Mouse (Mus musculus) left cerebral cortex, postnatal 10 days (tissue): ENCODE measurements around the gene Sufu. TPM values are rescaled to one million over a fixed set of nuclear protein-coding genes. Genes with fewer than 3 reads are reported as not detected.
A peak's percentile ranks its signal among the peaks of the same experiment; 100 is the strongest.

Experiments
- DNase-seq, 2 experiments: peaks; one replicate each; pipeline ENCODE4 v3.0.0; 2021 to 2022; ENCODE audit warnings: low spot score in 2 of 2, mixed read lengths in 1 of 2; ENCODE audit errors: extremely low spot score in 1 of 2
- intact Hi-C: fragments of 180-260 bp; cut with DNase I; formaldehyde crosslinking; loops from one replicate; pipeline ENCODE4 v1.15.1; 2025
- total RNA-seq, 2 experiments: library from RNA; stranded (reverse); gene quantifications; 2 replicates each; pipeline ENCODE4 v1.2.3; 2021

Sufu gene
- total RNA-seq, 2 experiments from 2014 or later: 16.7 to 18.8 TPM

DNA sequence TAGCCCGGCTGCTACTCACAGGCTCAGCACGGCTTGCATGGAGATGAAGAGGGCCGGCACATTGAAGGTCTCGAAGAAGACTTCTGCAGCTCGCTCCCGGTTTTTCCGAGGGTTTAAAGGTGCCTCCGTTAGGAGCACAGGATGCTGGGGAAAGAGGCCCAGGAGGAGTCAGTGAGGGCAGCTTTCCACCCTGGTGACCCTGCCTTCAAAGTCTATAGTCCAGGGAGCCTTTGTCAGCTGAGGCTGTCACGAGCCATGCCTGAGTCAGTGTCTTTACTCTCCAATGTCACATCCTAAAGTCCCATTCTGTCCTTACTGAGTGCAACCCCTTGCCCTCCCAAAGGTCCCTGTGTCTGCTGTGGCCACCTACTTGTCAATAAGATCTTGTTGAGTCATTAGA, 14.4 kb upstream of the Sufu start:
- DNase-seq: no peak
- intact Hi-C loops: no loop called here

DNA sequence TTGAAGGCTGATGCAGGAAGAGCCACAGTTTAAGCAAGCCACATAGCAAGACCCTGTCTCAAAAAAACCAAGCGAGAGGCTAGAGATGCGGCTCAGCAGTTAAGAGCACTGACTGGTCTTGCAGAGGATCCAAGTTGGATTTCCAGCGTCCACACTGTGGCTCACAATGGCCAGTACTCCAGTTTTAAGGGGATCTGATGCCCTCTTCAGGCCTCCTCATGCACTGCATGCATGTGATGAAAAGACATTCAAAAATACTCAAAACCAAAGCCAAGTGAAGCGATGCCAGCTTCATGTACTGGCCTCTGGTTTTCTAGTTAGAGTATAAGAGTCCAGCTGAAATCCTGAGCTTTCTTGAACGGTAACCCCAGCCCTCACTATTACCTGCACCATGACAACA, 6.8 kb upstream of the Sufu start:
- intact Hi-C loops: loop anchor here (5.0 kb wide), 1 partner anchor 43 kb away; no protein-coding TSS in a partner anchor
- no peak for DNase-seq

DNA sequence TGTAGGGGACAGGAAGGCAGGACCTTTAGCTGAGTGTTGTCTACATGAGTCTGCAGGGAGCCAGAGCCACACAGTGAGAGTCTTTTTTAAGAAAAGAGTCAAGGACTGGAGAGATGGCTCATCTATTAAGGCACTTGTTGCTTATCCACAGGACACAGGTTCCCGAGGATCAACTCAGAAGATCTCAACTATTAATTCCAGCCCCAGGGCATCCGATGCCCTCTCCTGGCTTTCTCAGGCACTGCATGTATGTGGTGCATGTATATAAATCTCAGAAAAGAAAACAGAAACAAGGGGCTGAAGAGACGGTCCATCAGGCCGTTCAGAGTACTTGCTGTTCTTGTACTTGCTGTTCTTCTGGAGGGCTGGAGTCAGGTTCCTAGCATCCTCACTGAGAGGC, 4.7 kb upstream of the Sufu start:
- intact Hi-C loops: loop anchor here (5.0 kb wide), 1 partner anchor 45 kb away; no protein-coding TSS in a partner anchor
- no peak for DNase-seq

- DNase-seq: no peak
Measured at GRCm38 (mm10) chr19:46394712-46395108, 2.0 kb upstream of the Sufu start.

GRCm38 (mm10) chr19:46395109-46396009, 1.3 kb upstream of the Sufu start, which contains the start of gene Actr1a:
Actr1a (minus strand) TSS chr19:46395748.
- DNase-seq: peak; percentile 97 to 99
- intact Hi-C loops: loop anchor here (2.0 kb wide), 2 partner anchors 49 to 105 kb away; partner anchors contain the start of gene Trim8

More at GRCm38 (mm10) chr19:46394712-46395108, 2.0 kb upstream of the Sufu start:
- intact Hi-C loops: loop anchor here (5.0 kb wide), 1 partner anchor 47 kb away; no protein-coding TSS in a partner anchor

GRCm38 (mm10) chr19:46396109-46396508, 587 bp upstream of the Sufu start:
- intact Hi-C loops: loop anchor here (2.0 kb wide), 2 partner anchors 49 to 105 kb away; partner anchors contain the start of gene Trim8
- DNase-seq: no peak

DNA sequence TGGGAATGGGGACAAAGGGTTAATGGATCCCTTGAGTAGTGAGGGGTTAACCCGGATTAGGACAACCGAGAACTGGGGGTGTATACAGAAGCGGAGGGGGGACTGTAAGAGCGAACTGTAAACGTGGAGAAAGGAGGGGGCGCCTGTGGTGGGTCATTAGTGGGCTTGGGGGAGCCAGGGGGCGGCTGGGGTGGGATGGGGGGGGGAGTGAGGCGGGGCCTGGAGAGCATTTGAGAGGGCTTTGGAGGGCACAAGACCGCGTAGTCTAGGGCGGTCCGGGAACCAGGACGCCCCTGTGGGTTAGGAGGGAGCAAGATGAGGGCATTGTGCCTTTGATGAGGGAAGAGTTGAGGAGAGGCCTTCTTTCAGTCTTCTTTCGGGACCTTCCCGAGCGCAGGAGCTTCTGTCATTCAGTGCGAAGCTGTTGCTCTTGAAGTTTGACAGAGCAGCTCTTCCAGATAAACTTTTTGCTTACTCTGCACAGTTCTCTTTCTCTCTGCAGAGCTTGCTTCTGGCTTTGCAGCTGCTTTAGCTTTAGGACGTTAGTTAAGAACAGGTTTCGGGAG, 823 bp downstream of the Sufu start:
- intact Hi-C loops: loop anchor here (2.0 kb wide), 2 partner anchors 47 to 103 kb away; partner anchors contain the start of gene Trim8
- peak in 1 of 2 experiments; percentile 35 for DNase-seq

DNA sequence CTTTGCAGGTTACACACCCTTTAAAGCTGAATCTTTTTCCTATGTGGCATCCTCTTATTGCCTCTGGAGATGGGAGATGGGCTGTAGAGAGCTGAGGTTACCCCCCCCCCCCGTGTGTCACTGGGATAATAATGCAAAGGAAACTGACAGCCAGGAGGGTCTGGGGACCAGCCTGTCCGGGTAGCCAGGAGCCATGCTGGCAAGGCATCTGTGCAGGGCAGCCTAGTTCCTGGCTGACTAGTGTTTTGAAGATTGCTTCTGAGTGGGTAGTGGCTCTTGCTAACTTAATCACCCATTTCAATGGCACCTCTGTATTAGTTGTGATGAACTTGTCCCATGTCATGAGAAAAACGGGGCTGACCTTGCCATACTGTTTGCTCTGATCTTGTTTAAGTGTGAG, 1.7 kb downstream of the Sufu start:
- intact Hi-C loops: no loop called here
- no peak for DNase-seq

GRCm38 (mm10) chr19:46399372-46399771, 2.7 kb downstream of the Sufu start:
- no peak for DNase-seq
- intact Hi-C loops: no loop called here

- intact Hi-C loops: no loop called here
Measured at GRCm38 (mm10) chr19:46399886-46400285, 3.2 kb downstream of the Sufu start.

DNA sequence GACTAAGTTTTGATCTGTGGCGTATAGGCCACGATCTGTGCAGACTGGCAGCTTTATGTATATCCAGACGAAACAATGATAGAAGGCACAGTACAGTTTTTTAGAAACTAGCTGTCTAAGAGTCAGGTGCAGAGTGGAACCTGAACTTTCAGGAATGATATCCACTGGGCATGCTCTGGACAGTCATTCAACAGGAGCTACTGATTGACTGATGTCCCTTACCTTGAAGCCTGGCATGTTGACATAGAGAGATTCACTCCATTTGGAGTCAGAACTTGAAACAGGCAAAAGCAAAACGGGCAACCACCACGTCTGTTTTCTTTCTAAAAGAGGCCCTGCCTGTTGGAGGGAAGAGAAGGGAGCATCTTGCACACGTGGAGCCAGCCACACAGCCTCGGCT, 3.9 kb downstream of the Sufu start:
- intact Hi-C loops: no loop called here
- no peak for DNase-seq

More at GRCm38 (mm10) chr19:46399886-46400285, 3.2 kb downstream of the Sufu start:
- DNase-seq: no peak

GRCm38 (mm10) chr19:46404030-46404429, 7.3 kb downstream of the Sufu start:
- intact Hi-C loops: no loop called here
- no peak for DNase-seq

GRCm38 (mm10) chr19:46406592-46407386, 10.1 kb downstream of the Sufu start:
- intact Hi-C loops: no loop called here
- DNase-seq: no peak

DNA sequence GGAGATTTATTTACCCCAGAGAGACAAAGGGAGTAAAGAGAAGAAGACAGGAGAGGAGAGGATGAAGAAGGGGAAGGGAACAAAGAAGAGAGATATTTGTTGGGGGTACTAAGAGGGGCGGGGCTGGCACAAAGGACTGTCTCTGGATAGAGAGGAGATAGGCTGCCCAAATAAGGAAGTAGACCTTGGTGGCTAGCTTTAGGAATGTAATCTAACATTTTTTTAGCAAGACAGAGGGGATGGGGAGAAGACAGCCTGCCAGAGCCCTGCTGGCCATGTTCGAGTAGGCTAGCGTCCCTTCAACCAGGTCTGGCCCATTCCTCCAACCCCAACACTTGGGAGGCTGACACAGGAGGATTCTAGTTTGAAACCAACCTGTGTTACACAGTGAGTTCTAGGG, 12.8 kb downstream of the Sufu start:
- intact Hi-C loops: no loop called here
- DNase-seq: no peak

DNA sequence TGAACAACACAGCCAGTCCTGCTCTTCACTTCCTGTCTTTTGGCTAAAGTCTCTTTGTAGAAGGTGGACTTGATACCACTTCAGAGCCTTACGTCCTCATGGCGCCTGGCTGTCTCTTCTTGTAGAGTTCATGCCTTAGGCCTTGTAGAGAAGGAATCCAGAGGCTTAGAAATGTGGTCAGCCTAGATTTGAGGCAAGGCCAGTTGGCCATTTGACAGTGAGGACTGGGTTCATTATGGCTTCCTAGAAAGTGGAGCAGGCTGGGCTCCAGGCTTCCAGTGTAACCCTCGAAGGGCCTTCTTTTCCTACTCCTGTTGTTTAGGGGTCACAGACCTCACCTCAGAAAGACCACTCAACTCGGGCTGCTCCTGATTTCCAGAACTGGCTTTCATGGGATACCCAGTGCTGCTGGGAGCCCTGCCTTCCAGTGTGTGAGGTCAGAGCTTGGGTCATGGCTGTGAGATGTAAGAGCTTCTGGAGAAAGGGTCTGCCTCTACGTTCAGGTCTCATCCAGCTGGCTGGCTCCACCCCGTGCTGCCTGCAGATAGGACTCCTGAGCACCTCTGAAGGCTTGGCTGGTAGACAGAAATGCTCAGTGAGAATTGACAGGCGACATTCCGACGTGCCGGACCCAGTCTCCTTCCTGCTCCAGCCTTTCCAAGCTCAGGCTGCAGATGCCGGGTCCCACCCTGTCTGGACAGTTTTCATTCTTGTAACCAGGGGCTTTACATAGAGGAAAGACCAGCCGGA, 15.5 kb downstream of the Sufu start:
- DNase-seq: peak in 1 of 2 experiments; percentile 38
- intact Hi-C loops: no loop called here

- intact Hi-C loops: no loop called here
- no peak for DNase-seq
Measured at GRCm38 (mm10) chr19:46413969-46414368, 17.3 kb downstream of the Sufu start.

GRCm38 (mm10) chr19:46414486-46414885, 17.8 kb downstream of the Sufu start:
- DNase-seq: no peak
- intact Hi-C loops: no loop called here

DNA sequence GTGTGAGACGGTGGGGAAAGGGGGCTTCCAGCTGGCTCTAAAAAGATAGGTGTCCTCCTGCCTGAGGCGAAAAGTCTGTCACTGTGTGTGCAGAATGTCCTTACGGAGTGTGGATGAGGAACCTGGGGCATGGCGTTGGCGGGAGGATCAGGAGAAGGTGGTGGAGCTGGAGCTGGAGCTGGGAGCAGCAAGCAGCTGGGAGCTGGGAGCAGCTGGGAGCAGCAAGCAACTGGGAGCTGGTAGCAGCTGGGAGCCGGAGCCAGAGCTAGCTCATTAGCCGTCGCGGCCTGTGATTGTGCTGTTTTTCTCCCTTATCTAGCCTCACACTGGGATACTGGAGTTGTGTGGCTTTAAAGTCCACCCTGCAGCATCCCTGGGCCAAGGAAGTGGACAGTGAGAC, 19.6 kb downstream of the Sufu start:
- no peak for DNase-seq
- intact Hi-C loops: no loop called here
